Mouse (Mus musculus): ENCODE results near the gene Sapcd1.

DNA sequence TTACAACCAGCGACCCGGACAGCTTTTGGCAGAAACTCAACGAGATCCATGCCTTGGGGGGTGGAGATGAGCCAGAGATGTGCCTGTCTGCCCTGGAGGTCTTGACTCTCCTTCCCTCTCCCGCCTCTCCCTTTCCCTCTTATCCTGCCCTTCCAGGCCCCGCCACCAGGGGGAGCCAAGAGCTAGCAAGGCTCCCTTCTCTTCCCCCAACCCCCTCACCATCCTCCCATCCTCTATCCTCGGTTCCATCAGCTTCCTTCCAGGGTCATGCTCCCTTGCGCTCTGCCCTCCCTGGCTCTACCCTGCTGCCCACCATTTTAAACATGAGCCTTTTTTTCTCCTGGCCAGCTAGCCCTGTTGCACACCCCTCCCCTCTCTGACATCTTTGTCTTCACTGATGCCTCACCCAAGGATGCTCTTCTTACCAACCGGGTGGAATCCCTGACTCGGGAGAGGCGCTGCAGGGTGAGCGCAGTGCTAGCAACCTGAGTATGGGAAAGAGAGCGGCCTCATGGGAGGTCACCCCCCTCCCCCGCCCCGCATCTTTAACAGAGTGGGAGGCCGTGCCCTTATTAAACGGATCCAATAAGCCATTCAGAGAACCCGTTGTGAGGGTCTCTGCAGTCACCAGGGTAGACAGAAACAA lies 6.5 kb downstream of the Sapcd1 start:
- TF ChIP-seq POLR2A (IDR thresholded peaks at IDR 0.05; ENCODE audit: extremely low read depth, insufficient read depth, low read length) (no peak), CTCF (IDR thresholded peaks at IDR 0.05; ENCODE audit: extremely low read depth, insufficient read depth, low read length) (peak; percentile 93)

Measured in cortical plate, adult 2 months (tissue).